Mouse (Mus musculus) stomach, postnatal 0 days (tissue): Measurements from ENCODE around the gene Foxn3.

Experiments used
- CTCF ChIP-seq: IDR thresholded peaks from 2 replicates; pipeline ENCODE4 v1.5.1; 2016; ENCODE audit warnings: antibody characterized with exemption, low read depth, mild to moderate bottlenecking, moderate library complexity
- EP300 ChIP-seq: optimal IDR thresholded peaks from 2 replicates; pipeline ENCODE3; 2016; ENCODE audit warnings: antibody characterized with exemption

DNA sequence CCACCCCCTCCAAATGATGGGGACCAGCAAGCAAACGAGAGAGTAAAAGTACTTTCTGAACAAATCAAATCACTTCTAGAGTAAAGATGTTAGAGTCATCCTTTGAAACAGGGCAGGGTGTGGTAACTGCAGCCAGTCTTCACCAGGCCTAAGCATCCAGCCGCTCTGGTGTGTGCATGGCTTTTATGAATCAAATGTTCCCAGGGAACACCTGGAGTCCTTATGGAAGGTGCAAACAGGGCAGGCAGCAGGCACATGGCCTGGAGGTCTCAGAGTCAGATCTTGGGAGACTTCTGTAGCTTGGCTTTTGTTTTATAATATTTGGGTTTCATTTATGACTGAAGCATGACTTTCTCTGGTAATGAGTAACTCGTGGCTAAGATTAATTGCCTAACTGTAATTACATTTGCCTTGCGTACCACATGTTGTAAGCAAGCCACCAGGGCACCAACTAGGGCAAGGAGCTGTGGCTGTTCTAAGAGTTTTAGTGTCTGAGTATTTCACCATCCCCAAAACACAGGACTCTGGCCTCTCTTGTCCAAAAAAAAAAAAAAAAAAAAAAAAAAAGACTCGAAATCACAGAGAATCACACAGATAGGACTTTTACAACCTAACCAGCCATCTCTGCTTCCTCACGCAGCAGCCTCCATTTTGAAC lies 118.2 kb downstream of the Foxn3 start:
- TF ChIP-seq CTCF (no peak), EP300 (no peak)
